Mouse (Mus musculus): ENCODE data around the gene Vmn2r86. TPM values are rescaled to one million over a fixed set of nuclear protein-coding genes. Genes with fewer than 3 reads are reported as not detected.
"Not testable (repeated sequence)": the region's sequence is repeated elsewhere in the genome, so short reads cannot be mapped to it uniquely, and the experiment has no call there.

The Vmn2r86 gene
- total RNA-seq (2014; rRNA removed) (not detected in 2 replicates), polyA plus RNA-seq (2012; rRNA removed) (not detected in 2 replicates)

- not testable (repeated sequence) for H3K79me2 ChIP-seq (ENCODE audit: control insufficient read depth, insufficient read depth, low read length); H3K27me3 ChIP-seq (ENCODE audit: control insufficient read depth, insufficient read depth, low read length); H3K27ac ChIP-seq (replicated peaks; ENCODE audit: insufficient read depth, low read depth, low read length); DNase-seq (ENCODE audit: extremely low read depth, low read depth, low spot score); H3K4me1 ChIP-seq (ENCODE audit: control insufficient read depth, insufficient read depth, low read length); H3K36me3 ChIP-seq (ENCODE audit: control insufficient read depth, insufficient read depth, low read length); H3K4me3 ChIP-seq (ENCODE audit: insufficient read depth, low read depth, low read length); H3K9ac ChIP-seq (ENCODE audit: low read depth, low read length)
- 93% methylated on average over 1 of the region's 1 CpGs for WGBS
Measured at GRCm38 (mm10) chr10:130455950-130456349, at the start of gene Vmn2r86. TSS of gene Vmn2r86 (minus strand) at chr10:130456050.

- H3K36me3 ChIP-seq (ENCODE audit: control insufficient read depth, insufficient read depth, low read length): no peaks in the 10 kb centered on the region
- H3K9ac ChIP-seq (ENCODE audit: low read depth, low read length): no peak within 1 kb of the TSS
- DNase-seq (ENCODE audit: extremely low read depth, low read depth, low spot score): no peak
- no peaks in the 10 kb centered on the region for H3K27me3 ChIP-seq (ENCODE audit: control insufficient read depth, insufficient read depth, low read length)
- H3K27ac ChIP-seq (replicated peaks; ENCODE audit: insufficient read depth, low read depth, low read length): no peak within 1 kb of the TSS
- TF ChIP-seq CTCF (IDR thresholded peaks at IDR 0.05; ENCODE audit: low read depth, low read length) (no peak), POLR2A (IDR thresholded peaks at IDR 0.05; ENCODE audit: extremely low read depth, insufficient read depth, low read length) (no peak)
- no peak within 1 kb of the TSS for H3K4me3 ChIP-seq (ENCODE audit: insufficient read depth, low read depth, low read length)
- no peaks in the 10 kb centered on the region for H3K79me2 ChIP-seq (ENCODE audit: control insufficient read depth, insufficient read depth, low read length)
- no peaks in the 10 kb centered on the region for H3K4me1 ChIP-seq (ENCODE audit: control insufficient read depth, insufficient read depth, low read length)
Measured at GRCm38 (mm10) chr10:130497296-130497695, 41.4 kb upstream of the Vmn2r86 start, which contains the start of gene Vmn2r87. TSS of gene Vmn2r87 (minus strand) at chr10:130497396.

- H3K4me1 ChIP-seq (ENCODE audit: control insufficient read depth, insufficient read depth, low read length): no peaks in the 10 kb centered on the region
- no peaks in the 10 kb centered on the region for H3K27me3 ChIP-seq (ENCODE audit: control insufficient read depth, insufficient read depth, low read length)
- H3K36me3 ChIP-seq (ENCODE audit: control insufficient read depth, insufficient read depth, low read length): no peaks in the 10 kb centered on the region
- H3K27ac ChIP-seq (replicated peaks; ENCODE audit: insufficient read depth, low read depth, low read length): no peak overlapping the region
- no peaks in the 10 kb centered on the region for H3K79me2 ChIP-seq (ENCODE audit: control insufficient read depth, insufficient read depth, low read length)
- WGBS: 4% methylated on average over 36 of the region's 36 CpGs
- H3K4me3 ChIP-seq (ENCODE audit: insufficient read depth, low read depth, low read length): peak overlapping the region; percentile 35; the same call in 1 of the 2 replicates
- TF ChIP-seq POLR2A (IDR thresholded peaks at IDR 0.05; ENCODE audit: extremely low read depth, insufficient read depth, low read length) (no peak), CTCF (IDR thresholded peaks at IDR 0.05; ENCODE audit: low read depth, low read length) (no peak)
- H3K9ac ChIP-seq (ENCODE audit: low read depth, low read length): peak overlapping the region; percentile 29; the same call in 1 of the 2 replicates
- DNase-seq (ENCODE audit: extremely low read depth, low read depth, low spot score): no peak
Measured at GRCm38 (mm10) chr10:130470311-130470760, 14.5 kb upstream of the Vmn2r86 start.

DNA sequence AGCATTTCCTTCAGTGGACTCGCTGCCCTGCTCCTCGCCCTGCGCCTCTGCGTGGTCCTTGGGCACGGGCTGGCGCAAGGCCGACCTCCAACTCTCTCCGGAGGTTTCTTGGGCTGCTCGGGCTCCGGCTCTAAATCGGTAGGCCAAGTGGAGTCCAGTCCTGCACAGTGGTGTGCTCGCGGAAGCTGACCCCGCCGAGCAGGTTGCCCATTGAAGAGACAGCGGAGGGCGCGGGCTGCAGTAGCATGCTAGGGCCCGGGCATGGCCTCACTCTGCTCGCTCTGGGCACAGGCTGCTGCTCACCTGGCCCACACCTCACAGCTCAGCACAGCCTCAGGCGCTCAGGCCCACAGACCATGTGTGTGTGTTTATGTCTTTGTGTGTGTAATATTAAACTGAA, 11.1 kb downstream of the Vmn2r86 start:
- Histone ChIP-seq H3K4me3 (ENCODE audit: insufficient read depth, low read depth, low read length) (no peak overlapping the region), H3K79me2 (ENCODE audit: control insufficient read depth, insufficient read depth, low read length) (no peaks in the 10 kb centered on the region), H3K27ac (replicated peaks; ENCODE audit: insufficient read depth, low read depth, low read length) (no peak overlapping the region), H3K9ac (ENCODE audit: low read depth, low read length) (no peak overlapping the region), H3K36me3 (ENCODE audit: control insufficient read depth, insufficient read depth, low read length) (no peaks in the 10 kb centered on the region), H3K27me3 (ENCODE audit: control insufficient read depth, insufficient read depth, low read length) (no peaks in the 10 kb centered on the region), H3K4me1 (ENCODE audit: control insufficient read depth, insufficient read depth, low read length) (no peaks in the 10 kb centered on the region)
- 85% methylated on average over 21 of the region's 21 CpGs for WGBS
- TF ChIP-seq POLR2A (IDR thresholded peaks at IDR 0.05; ENCODE audit: extremely low read depth, insufficient read depth, low read length) (no peak), CTCF (IDR thresholded peaks at IDR 0.05; ENCODE audit: low read depth, low read length) (no peak)
- no peak for DNase-seq (ENCODE audit: extremely low read depth, low read depth, low spot score)

GRCm38 (mm10) chr10:130434185-130434898, 21.5 kb downstream of the Vmn2r86 start:
- not testable (repeated sequence) for H3K4me3 ChIP-seq (ENCODE audit: insufficient read depth, low read depth, low read length); H3K4me1 ChIP-seq (ENCODE audit: control insufficient read depth, insufficient read depth, low read length); DNase-seq (ENCODE audit: extremely low read depth, low read depth, low spot score); H3K9ac ChIP-seq (ENCODE audit: low read depth, low read length); H3K36me3 ChIP-seq (ENCODE audit: control insufficient read depth, insufficient read depth, low read length); H3K27ac ChIP-seq (replicated peaks; ENCODE audit: insufficient read depth, low read depth, low read length); H3K79me2 ChIP-seq (ENCODE audit: control insufficient read depth, insufficient read depth, low read length); H3K27me3 ChIP-seq (ENCODE audit: control insufficient read depth, insufficient read depth, low read length)
- 79% methylated on average over 11 of the region's 11 CpGs for WGBS

DNA sequence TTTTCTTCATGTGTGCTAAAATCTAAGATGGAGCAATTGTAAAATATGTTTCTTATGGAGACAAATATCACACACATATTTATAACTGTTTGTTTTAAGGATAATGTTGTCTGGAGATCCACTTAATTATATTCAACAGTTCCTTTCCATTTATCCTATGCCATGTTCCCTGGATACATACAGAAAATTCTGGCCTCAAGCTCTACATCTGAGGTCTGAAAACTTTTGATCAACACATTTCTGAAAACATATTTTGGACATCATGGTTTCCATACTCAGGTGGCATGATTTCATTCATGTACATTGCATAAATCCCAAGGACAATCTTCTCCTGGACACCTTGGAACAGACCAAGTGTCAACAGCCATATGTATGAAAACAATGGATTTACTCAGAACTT, 26.2 kb downstream of the Vmn2r86 start, which contains the start of gene Vmn2r85:
Gene Vmn2r85 (minus strand): TSS at position 101 of the 400 bp plus-strand sequence.
- H3K4me1 ChIP-seq (ENCODE audit: control insufficient read depth, insufficient read depth, low read length); DNase-seq (ENCODE audit: extremely low read depth, low read depth, low spot score); H3K4me3 ChIP-seq (ENCODE audit: insufficient read depth, low read depth, low read length); H3K36me3 ChIP-seq (ENCODE audit: control insufficient read depth, insufficient read depth, low read length); H3K9ac ChIP-seq (ENCODE audit: low read depth, low read length); H3K27ac ChIP-seq (replicated peaks; ENCODE audit: insufficient read depth, low read depth, low read length); H3K79me2 ChIP-seq (ENCODE audit: control insufficient read depth, insufficient read depth, low read length); H3K27me3 ChIP-seq (ENCODE audit: control insufficient read depth, insufficient read depth, low read length): not testable (repeated sequence)

DNA sequence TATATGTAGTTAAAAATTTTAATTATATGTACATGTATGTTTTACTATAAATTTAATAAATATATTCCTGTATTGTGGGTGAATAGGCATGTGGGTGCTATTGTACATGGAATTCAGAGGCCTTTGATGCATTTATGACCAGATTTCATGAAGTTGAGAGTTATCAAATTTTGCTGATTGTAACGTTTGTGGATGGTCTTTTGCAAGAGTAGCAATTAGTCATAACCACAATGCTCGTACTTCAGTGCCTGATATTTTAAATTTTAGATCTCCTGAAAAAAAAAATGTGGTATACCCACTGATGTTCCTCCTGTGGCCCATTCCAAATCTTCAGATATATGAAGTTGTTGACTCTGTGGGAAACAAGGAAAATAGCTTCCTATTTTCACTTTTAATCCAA, 33.5 kb downstream of the Vmn2r86 start:
- not testable (repeated sequence) for H3K4me3 ChIP-seq (ENCODE audit: insufficient read depth, low read depth, low read length); H3K27ac ChIP-seq (replicated peaks; ENCODE audit: insufficient read depth, low read depth, low read length); H3K4me1 ChIP-seq (ENCODE audit: control insufficient read depth, insufficient read depth, low read length); H3K79me2 ChIP-seq (ENCODE audit: control insufficient read depth, insufficient read depth, low read length); H3K27me3 ChIP-seq (ENCODE audit: control insufficient read depth, insufficient read depth, low read length); H3K9ac ChIP-seq (ENCODE audit: low read depth, low read length); H3K36me3 ChIP-seq (ENCODE audit: control insufficient read depth, insufficient read depth, low read length); DNase-seq (ENCODE audit: extremely low read depth, low read depth, low spot score)
- WGBS: 66% methylated on average over 2 of the region's 2 CpGs
